Mouse (Mus musculus) liver, embryonic 12.5 days (tissue): Measurements from ENCODE around the gene Tnik. TPM values are rescaled to one million over a fixed set of nuclear protein-coding genes. Genes with fewer than 3 reads are reported as not detected.

Experiments used
- ATAC-seq: fragments of 200-750 bp; cut with Nextera tagmentation; 2 replicates; pipeline ENCODE4 v1.8.0; 2017; ENCODE audit warnings: moderate number of reproducible peaks, mild to moderate bottlenecking, moderate library complexity
- H3K27ac ChIP-seq: fragments of 300-500 bp; sonication (generic); 2 replicates; pipeline ENCODE4 v1.5.1; 2016; ENCODE audit warnings: mild to moderate bottlenecking
- H3K27me3 ChIP-seq: fragments of 300-500 bp; sonication (generic); replicated peaks from 2 replicates; pipeline ENCODE4 v1.6.1; 2016; ENCODE audit warnings: mild to moderate bottlenecking, moderate library complexity
- H3K36me3 ChIP-seq: fragments of 300-500 bp; sonication (generic); 2 replicates; pipeline ENCODE4 v1.6.1; 2016; ENCODE audit warnings: mild to moderate bottlenecking, moderate library complexity
- H3K4me1 ChIP-seq: fragments of 300-500 bp; sonication (generic); 2 replicates; pipeline ENCODE4 v1.6.1; 2016
- H3K4me2 ChIP-seq: fragments of 300-500 bp; sonication (generic); 2 replicates; pipeline ENCODE4 v1.6.1; 2016; ENCODE audit warnings: mild to moderate bottlenecking, moderate library complexity
- H3K4me3 ChIP-seq: fragments of 300-500 bp; sonication (generic); 2 replicates; pipeline ENCODE4 v1.5.1; 2016; ENCODE audit warnings: mild to moderate bottlenecking, moderate library complexity
- H3K9ac ChIP-seq: fragments of 300-500 bp; sonication (generic); 2 replicates; pipeline ENCODE4 v1.6.1; 2016; ENCODE audit warnings: mild to moderate bottlenecking, moderate library complexity
- H3K9me3 ChIP-seq: fragments of 300-500 bp; sonication (generic); replicated peaks from 2 replicates; pipeline ENCODE4 v1.6.1; 2016; ENCODE audit warnings: mild to moderate bottlenecking, moderate library complexity
- WGBS: fragments of 180-500 bp; shearing (Covaris S2); methylation state at CpG from one replicate; pipeline ENCODE4 v1.1.7; 2016; ENCODE audit not compliant: insufficient replicate concordance; 5-methylcytosine and 5-hydroxymethylcytosine counted together
- polyA plus RNA-seq: library from polyadenylated mRNA; unstranded; fragments of >200 nt; fragmentation: Nextera tagmentation; extraction: Ambion mirVana; gene quantifications from 2 replicates; pipeline ENCODE4 v1.2.1, GENCODE M21; 2016

Gene Tnik
- polyA plus RNA-seq, 1 experiment from 2014 or later, result 5.2 TPM

DNA sequence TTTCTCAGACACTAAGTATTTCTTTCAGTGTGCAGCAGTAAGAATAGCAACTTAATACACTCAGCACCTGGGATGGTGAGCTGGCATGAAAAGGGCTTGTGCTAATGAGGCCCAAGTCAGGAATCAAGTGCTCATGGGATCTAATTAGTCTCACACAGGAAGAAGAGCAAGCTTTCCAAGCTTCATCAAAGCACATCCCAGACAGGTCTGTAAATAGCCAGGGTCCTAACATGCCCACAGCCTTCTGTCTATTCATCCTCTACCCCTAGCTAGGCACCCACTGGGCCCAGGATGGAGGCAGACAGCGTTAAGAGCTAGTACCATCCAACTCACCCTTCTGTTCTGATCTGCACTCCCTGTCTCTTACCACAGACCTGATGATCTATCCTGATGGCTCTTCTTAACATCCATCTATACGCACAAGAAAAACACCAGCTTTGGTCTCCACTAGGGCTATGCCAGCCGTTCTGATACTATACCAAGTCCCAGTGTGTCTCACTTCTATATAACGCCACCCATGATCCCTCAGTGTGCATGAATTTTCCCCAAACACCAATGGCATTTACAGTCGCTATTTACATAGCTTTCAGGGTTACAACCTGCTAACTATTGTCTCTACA lies 354.1 kb downstream of the Tnik start:
- Histone ChIP-seq H3K36me3 (no peaks in the 10 kb centered on the region), H3K4me3 (no peak overlapping the region), H3K4me2 (no peak overlapping the region), H3K4me1 (no peaks in the 10 kb centered on the region), H3K27ac (no peak overlapping the region), H3K27me3 (no peaks in the 10 kb centered on the region), H3K9me3 (no peaks in the 10 kb centered on the region), H3K9ac (no peak overlapping the region)
- WGBS, result 73% methylated on average over 5 of the region's 5 CpGs
- ATAC-seq, result no peak

DNA sequence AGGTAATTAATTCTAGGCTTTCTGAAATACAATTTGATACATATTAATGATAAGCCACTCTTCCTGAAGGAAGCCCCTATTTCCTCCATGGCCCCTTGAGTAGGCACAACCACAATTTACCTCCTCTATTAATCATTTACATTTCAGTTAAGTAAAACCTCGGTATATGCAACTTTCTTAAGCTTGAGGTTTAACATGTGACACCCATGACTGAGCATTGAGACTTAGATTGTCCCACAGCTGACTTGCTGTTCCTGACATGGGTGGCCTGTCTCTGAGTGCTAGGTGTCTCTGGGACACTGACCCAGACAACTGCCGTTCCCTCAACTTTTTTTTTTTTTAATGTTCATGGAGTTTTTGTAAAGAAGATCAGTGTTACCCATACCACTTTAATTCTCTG lies 358.8 kb downstream of the Tnik start:
- H3K4me3 ChIP-seq, result no peak overlapping the region
- no peak overlapping the region for H3K27ac ChIP-seq
- no peak overlapping the region for H3K4me2 ChIP-seq
- H3K9ac ChIP-seq, result no peak overlapping the region
- H3K27me3 ChIP-seq, result no peaks in the 10 kb centered on the region
- H3K9me3 ChIP-seq, result no peaks in the 10 kb centered on the region
- H3K36me3 ChIP-seq, result no peaks in the 10 kb centered on the region
- 63% methylated on average over 2 of the region's 2 CpGs for WGBS
- no peak for ATAC-seq
- no peaks in the 10 kb centered on the region for H3K4me1 ChIP-seq

DNA sequence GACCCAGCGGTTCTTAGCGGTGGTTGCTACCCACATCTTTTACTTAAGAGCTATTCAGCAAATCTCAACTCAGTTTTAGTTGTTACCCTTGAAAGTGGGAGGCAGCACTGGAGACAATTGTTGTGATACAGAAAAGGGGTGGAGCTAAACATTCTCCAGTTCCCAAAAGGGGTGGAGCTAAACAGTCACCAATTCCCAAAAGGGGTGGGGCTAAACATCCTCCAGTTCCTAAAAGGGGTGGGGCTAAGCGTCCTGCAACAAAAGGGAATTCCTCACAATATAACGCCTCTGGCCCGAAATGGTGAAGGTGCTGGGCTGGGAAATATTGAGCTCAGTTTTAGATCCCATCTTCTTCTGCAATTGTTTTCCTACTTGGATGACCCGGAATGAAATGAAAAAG lies 363.8 kb downstream of the Tnik start:
- H3K9ac ChIP-seq, result no peak overlapping the region
- no peaks in the 10 kb centered on the region for H3K27me3 ChIP-seq
- no peaks in the 10 kb centered on the region for H3K36me3 ChIP-seq
- no peaks in the 10 kb centered on the region for H3K4me1 ChIP-seq
- H3K9me3 ChIP-seq, result no peaks in the 10 kb centered on the region
- no peak overlapping the region for H3K27ac ChIP-seq
- WGBS, result 85% methylated on average over 6 of the region's 6 CpGs
- H3K4me3 ChIP-seq, result no peak overlapping the region
- ATAC-seq, result no peak
- H3K4me2 ChIP-seq, result no peak overlapping the region

DNA sequence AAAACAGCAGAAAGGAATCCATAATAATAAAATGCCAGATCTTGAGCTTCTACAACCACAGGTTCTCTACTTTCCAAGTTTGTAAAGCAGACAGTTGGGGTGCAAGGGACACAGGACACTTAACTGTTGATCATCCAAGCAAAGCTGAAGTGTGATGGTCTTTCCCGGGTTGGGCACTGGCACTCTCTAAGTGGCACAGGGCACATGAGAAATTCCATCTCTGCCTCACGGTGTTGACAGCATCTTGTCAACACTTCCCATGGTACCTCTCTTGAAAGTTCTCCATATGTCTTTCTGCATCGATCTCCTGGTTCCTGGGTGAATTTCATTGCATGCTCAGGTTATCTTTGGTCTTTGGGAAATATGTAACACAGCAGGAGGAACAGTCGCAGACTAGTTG lies 373.8 kb downstream of the Tnik start:
- Histone ChIP-seq H3K36me3 (no peaks in the 10 kb centered on the region), H3K9me3 (no peaks in the 10 kb centered on the region), H3K27ac (no peak overlapping the region), H3K4me3 (no peak overlapping the region), H3K27me3 (no peaks in the 10 kb centered on the region), H3K9ac (no peak overlapping the region), H3K4me1 (no peaks in the 10 kb centered on the region), H3K4me2 (no peak overlapping the region)
- ATAC-seq, result no peak
- WGBS, result 63% methylated on average over 4 of the region's 4 CpGs

DNA sequence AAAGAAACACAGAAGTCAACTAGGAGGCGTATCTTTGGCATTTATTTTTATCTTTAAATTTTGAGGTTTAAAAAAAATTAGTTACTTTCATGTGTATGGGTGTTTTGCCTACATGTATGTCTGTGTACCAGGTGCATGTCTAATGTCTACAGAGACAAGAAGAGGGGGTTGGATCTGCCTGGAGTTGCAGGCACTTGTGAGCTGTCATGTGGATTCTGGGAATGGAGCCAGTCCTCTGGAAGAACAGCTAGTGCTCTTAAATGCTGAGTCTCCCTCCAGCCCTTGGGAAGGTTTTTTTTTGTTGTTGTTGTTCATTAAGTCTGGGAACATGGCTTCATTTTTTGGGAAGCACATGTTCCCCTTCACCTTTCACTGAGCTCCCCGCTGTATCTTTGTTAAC lies 375.9 kb downstream of the Tnik start:
- no peaks in the 10 kb centered on the region for H3K4me1 ChIP-seq
- no peak overlapping the region for H3K27ac ChIP-seq
- 79% methylated on average over 2 of the region's 2 CpGs for WGBS
- H3K9ac ChIP-seq, result no peak overlapping the region
- no peaks in the 10 kb centered on the region for H3K9me3 ChIP-seq
- H3K4me3 ChIP-seq, result no peak overlapping the region
- ATAC-seq, result no peak
- H3K36me3 ChIP-seq, result no peaks in the 10 kb centered on the region
- no peaks in the 10 kb centered on the region for H3K27me3 ChIP-seq
- H3K4me2 ChIP-seq, result no peak overlapping the region

DNA sequence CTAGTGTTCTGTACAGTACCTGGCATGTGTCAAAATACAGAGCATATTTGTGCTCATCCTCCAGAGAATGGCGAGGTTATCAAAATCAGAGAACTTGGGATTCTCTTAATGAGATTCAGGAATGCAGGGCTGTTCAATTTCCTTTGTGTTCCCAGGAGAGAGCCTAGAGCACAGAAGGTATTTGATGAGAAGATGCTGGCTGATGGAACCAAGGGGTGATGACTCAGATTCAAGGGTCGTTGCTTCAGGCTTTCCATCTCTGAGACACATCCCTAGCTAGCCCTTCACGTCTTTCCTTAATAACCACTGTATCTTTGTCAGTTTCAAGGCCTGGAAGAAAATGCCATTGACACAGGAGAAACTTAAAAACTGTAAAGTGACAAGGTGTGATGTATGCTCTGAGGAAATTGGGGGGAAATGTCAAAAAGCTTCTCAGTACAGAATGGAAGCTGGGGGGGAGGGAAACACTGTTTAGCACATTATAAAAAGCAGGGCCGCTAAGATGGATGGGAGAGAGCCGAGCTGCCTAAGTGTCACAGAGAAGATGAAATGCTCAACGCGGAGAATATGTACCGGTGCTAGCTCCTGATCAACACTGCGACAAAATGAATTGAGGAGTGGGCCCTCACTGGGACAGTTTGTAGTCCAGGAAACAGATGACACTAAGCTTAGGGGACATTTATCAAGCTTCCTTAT lies 380.4 kb downstream of the Tnik start:
- H3K36me3 ChIP-seq, result no peaks in the 10 kb centered on the region
- no peaks in the 10 kb centered on the region for H3K9me3 ChIP-seq
- no peak overlapping the region for H3K27ac ChIP-seq
- no peak overlapping the region for H3K4me3 ChIP-seq
- no peak for ATAC-seq
- no peak overlapping the region for H3K9ac ChIP-seq
- WGBS, result 69% methylated on average over 9 of the region's 9 CpGs
- no peaks in the 10 kb centered on the region for H3K27me3 ChIP-seq
- no peaks in the 10 kb centered on the region for H3K4me1 ChIP-seq
- no peak overlapping the region for H3K4me2 ChIP-seq

DNA sequence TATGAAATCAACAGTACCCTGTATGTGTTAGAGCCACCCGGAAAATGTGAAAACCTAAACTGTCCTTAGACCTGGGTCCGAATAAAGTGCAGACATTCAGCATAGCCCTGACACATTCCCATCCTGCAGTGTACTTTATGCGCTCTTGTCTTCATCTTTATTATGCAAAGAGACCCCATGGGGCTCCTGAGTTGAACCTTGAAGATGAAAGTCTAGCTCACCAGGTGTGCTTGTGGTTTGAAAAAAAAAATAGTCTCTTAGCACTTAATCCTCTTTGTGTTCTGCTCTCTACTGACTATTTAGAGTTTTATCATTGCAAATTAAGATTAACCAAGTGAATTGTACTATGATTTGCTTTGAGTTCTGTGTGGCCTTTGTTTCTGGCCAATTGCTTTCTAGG lies 389.6 kb downstream of the Tnik start:
- H3K4me2 ChIP-seq, result no peak overlapping the region
- WGBS, result 76% methylated on average over 3 of the region's 3 CpGs
- no peak for ATAC-seq
- no peak overlapping the region for H3K9ac ChIP-seq
- no peak overlapping the region for H3K27ac ChIP-seq
- no peaks in the 10 kb centered on the region for H3K4me1 ChIP-seq
- no peak overlapping the region for H3K4me3 ChIP-seq
- no peaks in the 10 kb centered on the region for H3K9me3 ChIP-seq
- no peaks in the 10 kb centered on the region for H3K27me3 ChIP-seq
- no peaks in the 10 kb centered on the region for H3K36me3 ChIP-seq

DNA sequence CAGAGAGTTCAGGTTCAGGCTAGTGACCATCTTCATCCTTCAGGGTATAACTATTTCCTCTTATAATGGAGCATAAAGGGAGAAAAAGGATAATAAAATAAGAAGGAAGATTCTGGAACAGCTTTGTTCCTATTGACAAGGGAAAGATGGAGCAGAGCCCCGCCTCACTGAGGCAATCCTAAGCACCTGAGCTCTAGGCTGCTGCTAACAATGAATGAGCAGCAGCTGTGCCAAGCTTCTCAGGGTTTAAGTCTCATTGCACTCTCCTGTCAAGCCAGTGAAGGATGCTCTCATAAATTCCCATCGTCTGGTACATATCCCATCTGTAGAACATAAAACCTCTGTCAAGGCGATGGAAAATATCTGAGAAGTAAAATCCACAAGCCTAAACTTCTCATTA lies 390.0 kb downstream of the Tnik start:
- Histone ChIP-seq H3K36me3 (no peaks in the 10 kb centered on the region), H3K4me2 (no peak overlapping the region), H3K27ac (no peak overlapping the region), H3K9ac (no peak overlapping the region), H3K9me3 (no peaks in the 10 kb centered on the region), H3K4me3 (no peak overlapping the region), H3K27me3 (no peaks in the 10 kb centered on the region), H3K4me1 (no peaks in the 10 kb centered on the region)
- WGBS, result 68% methylated on average over 3 of the region's 3 CpGs
- no peak for ATAC-seq

DNA sequence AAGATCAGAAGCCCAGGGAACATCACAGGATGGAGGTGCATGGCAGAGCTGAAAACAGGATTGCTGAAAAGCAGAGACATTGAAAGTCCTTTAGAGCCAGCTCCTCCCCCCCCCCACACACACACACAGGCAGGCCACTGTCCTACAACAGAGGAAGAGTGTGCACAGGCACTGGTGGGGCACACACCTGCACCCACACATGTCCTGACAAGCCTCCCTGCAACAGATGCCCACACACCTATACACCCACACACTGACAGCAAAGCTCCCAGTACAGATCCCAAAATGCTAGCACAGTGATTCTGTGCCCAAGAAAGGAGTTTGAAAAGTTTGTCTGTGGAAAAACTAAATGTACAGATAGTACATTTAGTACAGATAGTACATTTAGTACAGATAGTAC lies 391.7 kb downstream of the Tnik start:
- Histone ChIP-seq H3K4me3 (no peak overlapping the region), H3K9me3 (no peaks in the 10 kb centered on the region), H3K36me3 (no peaks in the 10 kb centered on the region), H3K27ac (no peak overlapping the region), H3K27me3 (no peaks in the 10 kb centered on the region), H3K4me2 (no peak overlapping the region), H3K9ac (no peak overlapping the region), H3K4me1 (no peaks in the 10 kb centered on the region)
- ATAC-seq, result no peak

DNA sequence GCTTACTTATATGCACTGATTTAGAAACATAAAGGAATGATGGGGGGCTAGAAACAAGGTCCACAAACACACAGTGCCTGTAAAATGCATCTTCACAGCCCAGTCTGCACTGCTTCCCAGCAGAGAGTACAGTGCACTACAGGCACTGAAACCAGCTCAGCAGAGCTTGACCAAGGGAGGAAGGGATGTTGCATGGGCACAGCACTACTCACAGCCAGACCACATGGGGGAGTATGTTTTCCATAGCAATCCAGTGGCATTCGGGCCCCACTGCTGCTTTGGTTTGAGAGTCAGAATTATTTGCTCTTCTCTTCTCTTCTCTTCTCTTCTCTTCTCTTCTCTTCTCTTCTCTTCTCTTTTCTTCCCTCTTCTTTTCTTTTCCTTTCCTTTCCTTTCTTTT lies 395.3 kb downstream of the Tnik start:
- 55% methylated on average over 1 of the region's 1 CpGs for WGBS

DNA sequence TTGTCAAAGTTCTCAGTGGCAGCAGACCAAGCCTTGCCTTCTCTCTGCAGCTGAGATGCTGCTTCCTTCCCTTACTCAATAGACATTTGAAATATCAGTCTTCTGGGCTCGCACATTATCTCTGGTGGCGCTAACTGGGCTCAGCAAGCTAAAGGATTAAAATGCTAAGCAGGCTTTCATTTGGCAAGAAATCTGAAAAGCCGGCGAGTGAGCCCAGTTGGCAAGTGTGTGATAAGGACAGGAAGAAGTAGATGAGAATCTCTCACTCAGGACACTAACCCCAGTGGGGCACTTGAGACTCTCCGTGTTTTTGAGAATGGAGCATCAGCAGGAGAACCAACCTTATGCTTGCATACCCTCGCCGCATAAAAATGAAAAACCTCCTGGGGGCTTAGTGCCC lies 417.8 kb downstream of the Tnik start:
- Histone ChIP-seq H3K27me3 (no peaks in the 10 kb centered on the region), H3K4me3 (no peak overlapping the region), H3K27ac (no peak overlapping the region), H3K4me1 (no peaks in the 10 kb centered on the region), H3K4me2 (no peak overlapping the region), H3K36me3 (no peaks in the 10 kb centered on the region), H3K9ac (no peak overlapping the region), H3K9me3 (no peaks in the 10 kb centered on the region)
- ATAC-seq, result no peak
- 58% methylated on average over 7 of the region's 7 CpGs for WGBS

More for the DNA sequence above, 395.3 kb downstream of the Tnik start:
- no peaks in the 10 kb centered on the region for H3K4me1 ChIP-seq
- H3K27me3 ChIP-seq, result no peaks in the 10 kb centered on the region
- no peak for ATAC-seq
- no peak overlapping the region for H3K4me2 ChIP-seq
- no peak overlapping the region for H3K4me3 ChIP-seq
- H3K36me3 ChIP-seq, result no peaks in the 10 kb centered on the region
- no peak overlapping the region for H3K27ac ChIP-seq
- H3K9ac ChIP-seq, result no peak overlapping the region
- H3K9me3 ChIP-seq, result no peaks in the 10 kb centered on the region

DNA sequence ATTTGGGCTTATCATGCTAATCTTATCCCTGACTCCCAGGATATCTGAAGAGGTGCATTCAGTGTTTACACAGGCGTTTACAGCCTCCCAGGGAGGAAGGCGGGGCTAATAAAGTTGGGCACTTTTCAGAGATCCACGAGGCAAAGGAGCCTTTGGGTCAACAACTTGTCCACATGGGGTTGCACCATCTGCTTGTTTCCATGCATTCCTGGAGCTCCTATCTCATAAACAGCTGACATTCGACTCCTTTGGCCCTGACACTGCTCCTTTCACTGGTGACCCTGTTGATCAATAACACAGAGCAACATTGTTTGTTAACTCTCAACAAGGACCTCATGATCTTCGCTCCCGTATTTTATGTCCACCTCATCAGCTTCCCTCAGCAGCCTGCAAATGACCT lies 418.9 kb downstream of the Tnik start:
- WGBS, result 46% methylated on average over 6 of the region's 6 CpGs
- Histone ChIP-seq H3K4me3 (no peak overlapping the region), H3K27me3 (no peaks in the 10 kb centered on the region), H3K4me2 (no peak overlapping the region), H3K9me3 (no peaks in the 10 kb centered on the region), H3K36me3 (no peaks in the 10 kb centered on the region), H3K27ac (0 out of 2 replicates have a peak overlapping the region, but pooled peaks have one; percentile 30), H3K9ac (no peak overlapping the region), H3K4me1 (no peaks in the 10 kb centered on the region)
- ATAC-seq, result peak; percentile 59

DNA sequence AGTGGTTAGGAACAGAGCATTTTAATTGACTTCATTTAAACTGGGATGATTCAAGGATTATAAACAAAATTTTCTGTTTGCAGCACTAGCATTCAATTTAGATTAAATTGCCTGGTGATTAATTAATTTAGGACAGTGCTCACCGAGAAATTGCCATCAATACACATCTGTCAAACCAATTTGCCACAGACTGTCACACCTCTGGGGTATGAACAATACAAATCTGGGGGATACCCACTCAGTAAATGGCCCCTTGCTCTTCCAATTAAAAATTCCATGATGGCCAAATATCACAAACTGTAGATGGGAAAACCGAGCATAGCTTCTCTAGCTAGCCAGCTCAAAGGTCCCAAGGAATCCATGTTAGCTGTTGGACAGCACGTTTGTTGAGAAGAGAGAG lies 419.4 kb downstream of the Tnik start:
- H3K4me3 ChIP-seq, result no peak overlapping the region
- H3K4me2 ChIP-seq, result no peak overlapping the region
- no peak for ATAC-seq
- no peaks in the 10 kb centered on the region for H3K9me3 ChIP-seq
- H3K4me1 ChIP-seq, result no peaks in the 10 kb centered on the region
- no peak overlapping the region for H3K27ac ChIP-seq
- H3K27me3 ChIP-seq, result no peaks in the 10 kb centered on the region
- H3K9ac ChIP-seq, result no peak overlapping the region
- 61% methylated on average over 3 of the region's 3 CpGs for WGBS
- no peaks in the 10 kb centered on the region for H3K36me3 ChIP-seq
